Mouse (Mus musculus): ENCODE results near the gene Nupl2. TPM values are rescaled to one million over a fixed set of nuclear protein-coding genes. Genes with fewer than 3 reads are reported as not detected.

The Nupl2 gene
- polyA plus RNA-seq, 1 experiment from 2014 or later: 15.1 TPM

Other genes starting within 250 kb of the Nupl2 start
- 38.2 and 46.2 TPM in 2 replicates for gene Fam126a, start 134.3 kb upstream of the Nupl2 start, polyA plus RNA-seq (2014; fragmentation: Nextera tagmentation; extraction: Ambion mirVana)
- 184 and 217 TPM in 2 replicates for gene Klhl7, start 64.4 kb upstream of the Nupl2 start, polyA plus RNA-seq (2014; fragmentation: Nextera tagmentation; extraction: Ambion mirVana)
- 4.7 and 5.2 TPM in 2 replicates for gene Kcnh2, start 186.6 kb downstream of the Nupl2 start, polyA plus RNA-seq (2014; fragmentation: Nextera tagmentation; extraction: Ambion mirVana)
- gene Nos3, start 199.8 kb downstream of the Nupl2 start, polyA plus RNA-seq (2014; fragmentation: Nextera tagmentation; extraction: Ambion mirVana): 4.6 and 7.6 TPM in 2 replicates
- 0.48 and 0.74 TPM in 2 replicates for gene Atg9b, start 227.2 kb downstream of the Nupl2 start, polyA plus RNA-seq (2014; fragmentation: Nextera tagmentation; extraction: Ambion mirVana)
- gene Abcb8, start 228.7 kb downstream of the Nupl2 start, polyA plus RNA-seq (2014; fragmentation: Nextera tagmentation; extraction: Ambion mirVana): 37.1 and 43.1 TPM in 2 replicates
- gene Asic3, start 248.4 kb downstream of the Nupl2 start, polyA plus RNA-seq (2014; fragmentation: Nextera tagmentation; extraction: Ambion mirVana): not detected in 2 replicates